22 mouse cellular contexts compared by ENCODE assay signal in the genomic region with DNA sequence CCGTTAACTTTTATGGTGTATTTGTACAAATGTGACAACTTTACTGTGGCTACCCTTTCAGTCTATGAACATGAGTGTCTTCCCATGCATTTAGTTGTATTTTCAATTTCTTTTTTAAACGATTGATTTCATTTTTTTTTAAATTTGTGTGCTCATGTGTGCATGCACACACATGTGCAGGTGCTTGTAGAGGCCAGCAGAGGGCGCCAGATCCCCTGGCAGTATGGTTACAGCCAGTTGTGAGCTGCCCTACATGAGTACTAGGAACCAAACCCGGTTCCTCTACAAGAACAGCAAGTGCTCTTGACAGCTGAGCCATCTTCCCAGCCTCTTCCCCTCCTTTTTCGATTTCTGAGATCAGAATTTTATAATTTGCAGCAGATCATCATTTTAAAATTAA.
A peak's percentile ranks its signal among the peaks of the same experiment; 100 is the strongest.
DNase-seq lines count a peak whose midpoint lies in the region; ATAC-seq and TF ChIP-seq lines count a peak whose summit lies in the region.
"Had no signal": no experiment of that assay in that cellular context is flagged by ENCODE, and none has a peak within 500 bp of the region (broad histone marks: within the 10 kb centered on the region; RNA-seq: fewer than 3 reads in every experiment).

No protein-coding gene starts in this region.

- no peaks in the 10 kb centered on the region for H3K9me3 ChIP-seq in heart, postnatal 0 days (replicated peaks; ENCODE audit: control insufficient read depth, low read length)
- no peaks in the 10 kb centered on the region for H3K9me3 ChIP-seq in liver, embryonic 14.5 days (ENCODE audit: control insufficient read depth, low read length)
- H3K9me3 ChIP-seq in ES-E14 (ENCODE audit: control insufficient read depth, insufficient read depth, low read depth, low read length) = no peaks in the 10 kb centered on the region
- H3K9me3 ChIP-seq: embryonic facial prominence, embryonic 13.5 days; limb, embryonic 10.5 days had no signal

- TF ChIP-seq EP300 in heart, postnatal 0 days (IDR thresholded peaks at IDR 0.05; ENCODE audit: low read depth) = no peak
- no peak for TF ChIP-seq EP300 in liver, embryonic 14.5 days (IDR thresholded peaks at IDR 0.05; ENCODE audit: low read depth)

- H3K27ac ChIP-seq in heart, postnatal 0 days (ENCODE audit: low read depth) = no peak overlapping the region
- no peak overlapping the region for H3K27ac ChIP-seq in liver, embryonic 14.5 days
- H3K27ac ChIP-seq in ES-E14 (ENCODE audit: insufficient read depth, low read depth, low read length, poor library complexity, severe bottlenecking) = no peak overlapping the region
- H3K27ac ChIP-seq: embryonic facial prominence, embryonic 13.5 days; hindbrain, embryonic 15.5 days; limb, embryonic 10.5 days; macrophage; midbrain, embryonic 12.5 days had no signal

- H3K4me2 ChIP-seq in heart, postnatal 0 days (ENCODE audit: low read depth, low read length) = no peak overlapping the region
- H3K4me2 ChIP-seq in liver, embryonic 14.5 days (ENCODE audit: low read depth) = no peak overlapping the region
- H3K4me2 ChIP-seq: embryonic facial prominence, embryonic 13.5 days; hindbrain, embryonic 15.5 days; midbrain, embryonic 12.5 days had no signal

- no peak for TF ChIP-seq POLR2A in brain, embryonic 14.5 days (IDR thresholded peaks at IDR 0.05; ENCODE audit: borderline replicate concordance, extremely low read depth, insufficient read depth, insufficient read length, poor library complexity, severe bottlenecking)

- in situ Hi-C loops in ES-E14 (cut with MboI; ENCODE audit: low sequenced_read_pairs in 2 of 2, unreplicated experiment in 2 of 2) = no loop called here

- H3K27me3 ChIP-seq in heart, postnatal 0 days (ENCODE audit: control insufficient read depth, insufficient read depth, low read length) = no peaks in the 10 kb centered on the region
- no peaks in the 10 kb centered on the region for H3K27me3 ChIP-seq in liver, embryonic 14.5 days (ENCODE audit: control insufficient read depth, insufficient read depth, low read length)
- H3K27me3 ChIP-seq: embryonic facial prominence, embryonic 13.5 days; hindbrain, embryonic 15.5 days; midbrain, embryonic 12.5 days had no signal

- no peaks in the 10 kb centered on the region for H3K36me3 ChIP-seq in heart, postnatal 0 days (replicated peaks; ENCODE audit: control insufficient read depth, insufficient read depth, low read length)
- H3K36me3 ChIP-seq in liver, embryonic 14.5 days (replicated peaks; ENCODE audit: control insufficient read depth, insufficient read depth, low read depth) = no peaks in the 10 kb centered on the region
- H3K36me3 ChIP-seq in ES-E14 (ENCODE audit: control insufficient read depth, insufficient read depth, low read length, poor library complexity, severe bottlenecking) = no peaks in the 10 kb centered on the region
- H3K36me3 ChIP-seq: embryonic facial prominence, embryonic 13.5 days; hindbrain, embryonic 15.5 days; limb, embryonic 10.5 days; midbrain, embryonic 12.5 days had no signal

- H3K9ac ChIP-seq in heart, postnatal 0 days (replicated peaks; ENCODE audit: low read depth, low read length) = no peak overlapping the region
- H3K9ac ChIP-seq in liver, embryonic 14.5 days (replicated peaks) = no peak overlapping the region
- H3K9ac ChIP-seq in ES-E14 (ENCODE audit: insufficient read depth, low read depth, low read length, poor library complexity, severe bottlenecking) = no peak overlapping the region
- H3K9ac ChIP-seq: embryonic facial prominence, embryonic 13.5 days; hindbrain, embryonic 15.5 days; midbrain, embryonic 12.5 days had no signal

- no peak for DNase-seq in heart, postnatal 0 days (ENCODE audit: low spot score)
- no peak for DNase-seq in heart, postnatal 10 days
- no peak for DNase-seq in liver, embryonic 14.5 days (ENCODE audit: low read depth in 3 of 3, low spot score in 3 of 3)
- DNase-seq in liver (no peak), ES-E14 (ENCODE audit: low read depth, low spot score) (no peak)
- DNase-seq in brain, embryonic 14.5 days (ENCODE audit: low read depth) = no peak
- DNase-seq in gastrocnemius, postnatal 25 days = no peak
- DNase-seq: adrenal gland, postnatal 14 days; B cell, adult 2 months; cerebellum, adult 8-10 months; gastrocnemius, postnatal 14 days; heart, postnatal 14 days; kidney, adult 18-20 months; kidney, postnatal 36 days; layer of hippocampus, postnatal 36 days; right cerebral cortex, postnatal 25 days had no signal

- peaks cover 12% of the 10 kb centered on the region; the same call in 1 of the 2 replicates for H3K4me1 ChIP-seq in heart, postnatal 0 days (ENCODE audit: control insufficient read depth, insufficient read depth)
- no peaks in the 10 kb centered on the region for H3K4me1 ChIP-seq in liver, embryonic 14.5 days (replicated peaks; ENCODE audit: control insufficient read depth in 2 of 2, insufficient read depth in 2 of 2, low read length in 1 of 2)
- H3K4me1 ChIP-seq in ES-E14 (ENCODE audit: control insufficient read depth in 2 of 2, insufficient read depth in 2 of 2, low read length in 2 of 2, poor library complexity in 1 of 2) = peaks cover 0 to 2% of the 10 kb centered on the region in 2 experiments; a peak in 1 of 4 replicates
- H3K4me1 ChIP-seq: hindbrain, embryonic 15.5 days; midbrain, embryonic 12.5 days had no signal

- no peak for ATAC-seq in heart, postnatal 0 days (ENCODE audit: insufficient read depth, low read depth)
- no peak for ATAC-seq in liver, embryonic 14.5 days (ENCODE audit: insufficient read depth)
- ATAC-seq: activated CD4-positive, CD25-positive, alpha-beta regulatory T cell, adult 4 months had no signal

- peak; percentile 29; the same call in 1 of the 2 replicates for TF ChIP-seq CTCF in heart, postnatal 0 days (IDR thresholded peaks at IDR 0.05; ENCODE audit: low read depth)
- TF ChIP-seq CTCF in liver, embryonic 14.5 days (IDR thresholded peaks at IDR 0.05; ENCODE audit: low read depth) = peak; percentile 51
- TF ChIP-seq CTCF in brain, embryonic 14.5 days (IDR thresholded peaks at IDR 0.05; ENCODE audit: borderline replicate concordance, extremely low read depth, insufficient read depth, insufficient read length) = peak; percentile 21; the same call in 1 of the 2 replicates

- 84% methylated on average over 5 of the region's 5 CpGs for WGBS in heart, postnatal 0 days
- WGBS in liver, embryonic 14.5 days (ENCODE audit: insufficient replicate concordance) = 46% methylated on average over 5 of the region's 5 CpGs

- H3K4me3 ChIP-seq in heart, postnatal 0 days (ENCODE audit: low read depth, low read length) = no peak overlapping the region
- no peak overlapping the region for H3K4me3 ChIP-seq in liver, embryonic 14.5 days (ENCODE audit: insufficient read depth in 1 of 2, low read depth in 2 of 2, low read length in 2 of 2)
- no peak overlapping the region for H3K4me3 ChIP-seq in ES-E14 (ENCODE audit: insufficient read depth in 1 of 2, low read depth in 1 of 2, low read length in 2 of 2, poor library complexity in 1 of 2, severe bottlenecking in 1 of 2)
- H3K4me3 ChIP-seq: embryonic facial prominence, embryonic 13.5 days; hindbrain, embryonic 15.5 days; limb, embryonic 10.5 days; midbrain, embryonic 12.5 days had no signal

- intact Hi-C loops in heart, postnatal 10 days (cut with DNase I) = no loop called here

TF ChIP-seq in ES-E14, 5 proteins besides CTCF, POLR2A, EP300 and RAD21:
- 0 out of 2 replicates have a peak, but pooled peaks have one; percentile 32 for TF ChIP-seq ZNF384 (IDR thresholded peaks at IDR 0.05; ENCODE audit: low read depth, low read length)
- TF ChIP-seq MAFK (IDR thresholded peaks at IDR 0.05; ENCODE audit: insufficient read depth, low read depth, low read length) = no peak
